Mouse (Mus musculus): Measurements from ENCODE around the gene Wbp11. TPM values are rescaled to one million over a fixed set of nuclear protein-coding genes. Genes with fewer than 3 reads are reported as not detected.

Wbp11 gene
- total RNA-seq, 2 experiments from 2014 or later = 48.1 to 49.0 TPM

DNA sequence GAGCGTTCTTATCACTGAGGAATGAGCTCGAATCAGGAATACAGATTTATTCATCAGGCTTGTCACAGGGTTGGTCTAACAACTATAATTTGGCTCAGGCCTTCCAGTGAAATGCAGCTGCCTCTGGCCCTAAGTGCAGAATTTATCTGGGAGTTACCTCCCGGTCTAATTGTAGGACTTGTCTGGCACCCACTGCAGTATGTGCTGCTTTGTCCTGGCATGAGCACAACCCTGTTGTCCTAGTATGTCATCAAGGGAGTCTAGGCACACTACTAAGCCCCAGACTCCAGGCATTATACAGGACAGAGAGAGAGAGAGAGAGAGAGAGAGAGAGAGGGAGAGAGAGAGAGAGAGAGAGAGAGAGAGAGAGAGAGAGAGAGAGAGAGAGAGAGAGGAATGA is 9.3 kb upstream of the Wbp11 start:
- no peak for DNase-seq

DNA sequence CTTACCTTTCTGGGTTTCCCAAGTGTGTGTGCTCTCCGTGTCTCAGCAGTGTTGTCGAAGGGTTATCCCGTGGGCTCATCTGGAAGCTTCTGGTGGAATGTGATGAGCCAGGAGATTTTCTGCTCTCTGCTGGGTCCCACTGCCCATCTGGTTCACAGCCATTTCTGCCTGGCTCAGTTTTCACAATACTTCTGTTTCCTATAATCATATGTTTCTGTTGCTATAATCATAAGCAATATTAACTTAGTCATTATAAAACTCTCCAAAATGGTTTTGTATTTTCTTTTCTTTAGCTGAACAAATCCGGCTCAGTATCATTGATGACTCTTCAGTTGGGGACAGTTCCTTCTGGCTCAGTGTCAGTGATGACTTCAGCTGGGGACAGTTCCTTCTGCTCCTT is 7.3 kb upstream of the Wbp11 start, which contains the start of gene Smco3:
TSS of gene Smco3 (minus strand) at position 101 of the 400 bp plus-strand sequence.
- no peak for DNase-seq

DNA sequence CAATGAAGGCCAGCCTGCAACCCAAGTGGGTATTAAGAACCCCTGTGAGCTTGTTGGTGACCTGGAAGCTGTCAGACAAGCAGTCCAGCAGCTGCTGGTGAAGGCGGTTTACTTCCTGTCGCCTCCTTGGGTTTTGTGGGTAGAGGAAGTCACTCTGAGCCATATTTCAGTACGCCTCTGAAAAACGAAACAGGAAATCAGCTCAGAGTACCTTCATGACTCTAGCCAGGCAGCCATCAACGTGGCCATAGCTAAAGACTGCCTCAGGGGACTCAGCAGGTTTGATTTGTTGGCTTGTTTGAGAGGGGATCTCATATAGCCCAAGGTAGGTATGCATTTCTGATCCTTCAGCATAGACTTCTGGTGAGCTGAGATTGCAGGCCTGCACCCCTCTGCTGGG is 3.7 kb upstream of the Wbp11 start:
- no peak for DNase-seq

DNA sequence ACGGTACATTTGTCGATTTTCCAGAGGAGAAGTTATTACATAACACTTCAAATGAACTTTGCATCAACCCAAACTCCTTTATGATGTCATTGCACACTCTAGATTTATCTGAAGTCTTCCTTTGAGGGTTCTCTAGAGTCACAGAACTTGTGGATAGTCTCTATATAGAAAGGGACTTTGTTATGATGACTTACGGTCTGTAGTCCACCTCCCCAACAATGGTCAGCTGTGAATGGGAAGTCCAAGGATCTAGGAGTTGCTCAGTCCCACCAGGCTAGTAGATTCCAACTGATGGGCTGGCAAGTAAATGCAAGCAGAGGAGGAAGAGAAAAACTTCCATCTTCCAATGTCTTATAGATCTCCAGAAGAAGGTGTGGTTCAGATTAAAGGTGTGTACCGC is 648 bp upstream of the Wbp11 start:
- DNase-seq = no peak

DNA sequence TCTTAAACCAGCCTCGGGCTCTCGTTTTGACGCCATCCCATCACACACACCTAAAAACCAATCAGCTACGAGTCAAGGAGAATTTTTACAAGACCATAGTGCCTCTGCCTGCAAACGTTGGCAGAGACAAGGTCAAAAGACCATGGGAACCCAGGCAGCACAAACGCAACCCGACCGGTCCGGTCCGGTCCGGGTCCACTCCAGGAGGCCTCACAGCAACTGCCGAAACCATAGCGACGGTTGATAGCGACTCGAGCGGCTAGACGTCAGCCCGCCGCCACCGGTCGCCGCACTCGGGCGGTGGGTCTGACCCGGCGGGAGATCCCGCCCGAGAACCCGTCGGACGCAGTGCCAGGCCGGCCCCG is 535 bp downstream of the Wbp11 start, which contains the start of gene BC049715:
TSS of gene BC049715 (plus strand) at position 111 of the 365 bp plus-strand sequence.
- no peak for DNase-seq

DNA sequence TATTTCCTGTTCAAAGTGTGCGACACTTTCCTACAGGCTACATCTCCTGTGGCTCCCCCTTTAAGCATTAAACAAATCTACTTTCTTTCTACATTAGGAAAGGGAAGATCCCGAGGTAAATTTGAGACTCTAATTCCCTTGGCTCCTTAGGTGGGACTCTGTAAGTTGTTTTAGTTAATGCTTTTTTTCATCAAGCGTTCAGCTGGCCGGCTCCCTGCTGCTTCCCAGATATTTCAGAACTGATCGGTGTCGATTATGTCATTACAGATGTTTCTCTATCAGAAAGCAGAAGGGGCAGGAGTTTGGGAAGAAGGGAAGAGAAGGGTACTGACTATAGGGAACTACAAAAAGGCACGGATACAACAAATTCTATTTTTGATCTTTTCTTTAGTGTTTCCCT is 917 bp downstream of the Wbp11 start:
- DNase-seq = no peak

DNA sequence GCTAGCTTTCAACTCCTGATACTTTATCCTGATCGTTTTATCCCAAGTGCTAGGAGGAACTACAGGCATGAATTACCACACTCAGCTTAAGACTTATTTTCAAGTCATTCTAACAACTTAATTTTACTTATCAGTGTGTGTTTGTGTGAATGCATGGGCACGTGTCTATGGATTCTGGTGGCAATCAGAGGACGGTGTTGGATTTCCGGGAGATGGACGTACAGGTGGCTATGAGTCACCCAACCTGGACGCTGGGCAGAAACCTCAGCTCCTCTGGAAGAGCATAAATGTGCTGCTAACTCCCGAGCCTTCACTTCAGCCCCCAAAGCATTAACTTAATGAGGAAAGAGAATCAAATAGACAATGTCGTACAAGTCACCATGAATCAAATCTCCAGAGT is 3.0 kb downstream of the Wbp11 start:
- no peak for DNase-seq

DNA sequence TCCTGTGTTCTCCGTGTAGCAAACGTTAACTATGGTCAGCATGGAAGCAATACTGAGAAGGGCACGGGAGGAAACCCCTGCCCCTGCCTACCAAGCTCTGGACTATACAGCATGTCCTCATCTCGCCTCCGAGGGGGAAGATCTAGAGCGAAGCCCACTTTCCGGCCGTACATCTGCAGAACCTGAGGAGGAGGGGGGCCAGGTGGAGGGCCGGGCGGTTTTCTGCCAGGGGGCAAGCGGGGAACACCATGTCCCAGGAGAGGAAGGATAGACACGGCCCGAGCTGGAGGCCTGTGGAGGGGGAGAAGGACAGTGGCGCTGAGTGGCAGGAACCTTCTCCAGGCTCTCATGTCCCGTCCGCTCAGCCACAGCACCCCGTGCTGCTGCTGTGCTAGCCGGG is 6.9 kb downstream of the Wbp11 start:
- no peak for DNase-seq

DNA sequence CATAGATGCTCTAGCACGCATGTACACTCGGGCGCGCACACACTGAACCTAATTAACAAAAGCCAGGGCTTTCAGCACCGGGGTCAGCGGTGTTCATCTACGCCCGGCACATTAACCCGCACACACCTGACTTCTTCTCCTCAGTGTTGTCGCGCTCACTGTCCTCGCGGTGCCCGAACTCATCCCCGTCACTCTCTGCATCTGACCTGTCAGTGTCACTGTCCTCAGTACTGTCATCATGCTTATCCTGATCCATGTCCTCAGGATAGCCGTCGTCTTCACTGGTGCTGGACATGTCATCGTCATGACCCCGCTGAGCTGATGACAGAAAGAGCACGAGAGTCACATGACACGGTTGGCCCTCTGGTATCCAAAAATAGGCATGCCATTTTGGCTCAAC is 7.7 kb downstream of the Wbp11 start:
- DNase-seq = no peak

DNA sequence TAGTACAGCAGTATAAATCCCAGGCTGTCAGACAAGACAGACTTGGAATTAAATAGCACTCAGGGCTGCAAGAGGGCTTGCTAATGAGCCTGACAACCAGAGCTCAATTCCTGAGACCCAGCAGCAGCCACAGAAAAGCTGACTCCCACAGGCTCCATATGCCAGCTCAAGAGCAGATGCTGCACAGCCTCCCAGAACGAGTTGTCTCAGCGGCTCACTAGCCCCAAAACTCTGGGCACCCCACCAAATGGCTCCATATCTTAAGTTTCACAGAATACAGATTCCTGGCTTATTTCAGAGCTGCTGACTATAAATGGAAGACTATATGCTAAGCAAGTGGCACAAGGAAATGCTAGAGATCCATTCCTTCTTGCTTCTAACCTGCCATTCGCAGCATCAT is 10.5 kb downstream of the Wbp11 start:
- no peak for DNase-seq

DNA sequence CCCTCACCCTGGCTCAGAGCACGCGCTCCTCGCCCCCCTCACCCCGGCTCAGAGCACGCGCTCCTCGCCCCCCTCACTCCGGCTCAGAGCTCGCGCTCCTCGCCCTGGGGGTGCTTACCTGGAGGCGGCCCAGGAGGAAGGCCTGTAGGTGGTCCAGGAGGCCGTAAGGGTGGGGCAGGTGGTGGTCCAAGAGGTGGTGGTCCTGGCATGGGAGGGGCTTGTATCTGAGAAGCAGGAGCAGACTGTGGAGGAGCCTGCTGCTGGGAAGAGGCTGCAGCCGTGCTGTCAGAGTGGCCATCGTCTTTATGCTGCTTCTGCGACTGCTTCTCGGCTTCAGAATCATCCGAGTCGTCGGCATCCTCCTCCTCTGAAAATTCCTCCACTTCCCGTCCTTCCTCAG is 11.2 kb downstream of the Wbp11 start:
- DNase-seq = no peak

DNA sequence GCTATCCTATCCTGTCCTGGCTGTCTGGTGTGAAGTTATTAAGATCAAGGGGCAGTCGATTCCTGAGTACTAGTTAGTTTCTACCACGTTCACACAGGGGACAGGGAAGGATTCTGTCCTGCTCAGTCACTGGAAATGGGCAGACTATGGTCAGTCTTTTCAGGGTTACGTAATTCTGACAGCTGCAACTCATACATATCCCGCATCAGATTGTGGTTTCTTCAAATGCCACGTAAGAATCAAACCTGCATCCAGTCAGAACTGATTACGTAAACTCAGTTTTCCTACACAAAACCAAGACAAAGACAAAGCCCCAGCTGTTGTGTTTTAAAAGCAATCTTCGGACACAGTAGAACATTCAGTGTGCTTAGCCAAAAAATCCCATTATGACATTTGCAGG is 12.7 kb downstream of the Wbp11 start:
- DNase-seq = no peak

DNA sequence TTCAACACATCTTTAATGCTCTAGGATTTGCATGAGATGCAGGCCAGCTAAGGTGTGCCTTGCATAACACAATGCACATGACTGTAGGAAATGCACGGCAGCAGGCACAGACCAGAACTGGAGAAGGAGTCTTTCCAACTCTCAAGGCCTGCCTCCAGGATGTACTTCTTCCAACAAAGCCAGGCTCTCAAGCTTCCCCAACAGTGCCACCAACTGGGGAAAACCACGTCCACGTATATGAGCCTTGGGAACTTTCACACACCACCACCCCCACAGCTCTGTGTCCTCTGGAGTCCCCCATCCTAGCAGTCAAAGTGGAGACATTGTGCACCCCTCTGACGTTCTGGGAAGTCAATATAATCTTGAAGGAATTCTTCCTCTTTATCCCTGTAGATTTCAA is 14.9 kb downstream of the Wbp11 start:
- DNase-seq = no peak

DNA sequence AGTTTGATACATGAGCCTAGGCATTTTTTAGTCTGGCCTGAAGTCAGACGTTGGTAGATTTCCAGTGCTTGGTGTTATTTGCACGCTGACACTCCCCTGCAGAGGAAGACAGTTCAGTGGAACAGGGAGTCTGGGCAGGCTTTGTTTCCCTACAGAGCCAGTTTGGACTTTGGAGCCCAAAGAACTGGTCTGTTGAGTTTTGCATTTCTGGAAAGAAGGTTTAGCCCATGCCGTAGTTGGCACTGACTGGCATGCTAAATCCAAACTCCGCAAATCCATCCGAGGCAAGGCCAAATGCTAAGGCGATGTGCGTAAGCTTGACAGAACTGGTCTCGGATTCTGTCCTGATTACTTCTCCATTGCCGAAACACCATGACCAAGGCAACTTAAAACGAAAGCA is 16.8 kb downstream of the Wbp11 start:
- no peak for DNase-seq

DNA sequence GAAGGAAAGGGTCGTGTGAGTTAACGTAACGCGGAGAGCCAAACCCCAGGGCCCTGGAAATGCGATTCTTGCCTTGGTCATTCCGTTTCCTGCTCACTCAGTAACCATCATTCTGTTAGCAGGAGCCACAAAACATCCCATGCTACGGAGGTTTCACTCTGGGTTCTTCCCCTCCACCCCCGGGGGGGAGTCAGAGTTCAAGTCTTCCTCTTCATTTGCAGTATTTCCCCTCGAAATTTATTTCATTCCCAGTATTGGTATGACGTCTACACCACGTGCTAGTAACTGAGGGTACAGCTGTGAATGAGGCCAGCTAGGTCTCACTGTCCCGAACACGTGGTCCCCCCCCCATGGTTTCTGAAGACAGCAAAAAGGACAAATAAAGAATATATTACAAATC is 18.4 kb downstream of the Wbp11 start:
- DNase-seq = no peak

DNA sequence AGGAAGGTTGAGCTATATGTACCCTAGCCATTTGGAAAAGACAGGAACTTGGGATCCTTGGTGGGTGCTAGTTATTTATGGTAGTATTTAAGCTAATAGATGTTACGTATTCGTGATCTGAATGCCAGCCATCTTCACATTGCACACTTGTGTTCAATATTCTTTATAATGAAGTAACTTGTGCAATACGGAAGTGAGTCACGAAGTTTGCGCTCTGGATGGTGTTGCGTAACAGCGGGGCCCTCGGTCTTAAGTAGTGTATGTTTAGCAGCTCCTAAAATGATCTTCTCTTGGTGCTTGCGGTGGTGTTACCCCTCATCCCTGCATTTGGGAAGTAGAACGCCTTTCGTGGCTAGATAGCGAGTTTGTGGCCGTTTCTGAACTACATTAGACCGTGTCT is 19.0 kb downstream of the Wbp11 start:
- DNase-seq = peak; percentile 36

DNA sequence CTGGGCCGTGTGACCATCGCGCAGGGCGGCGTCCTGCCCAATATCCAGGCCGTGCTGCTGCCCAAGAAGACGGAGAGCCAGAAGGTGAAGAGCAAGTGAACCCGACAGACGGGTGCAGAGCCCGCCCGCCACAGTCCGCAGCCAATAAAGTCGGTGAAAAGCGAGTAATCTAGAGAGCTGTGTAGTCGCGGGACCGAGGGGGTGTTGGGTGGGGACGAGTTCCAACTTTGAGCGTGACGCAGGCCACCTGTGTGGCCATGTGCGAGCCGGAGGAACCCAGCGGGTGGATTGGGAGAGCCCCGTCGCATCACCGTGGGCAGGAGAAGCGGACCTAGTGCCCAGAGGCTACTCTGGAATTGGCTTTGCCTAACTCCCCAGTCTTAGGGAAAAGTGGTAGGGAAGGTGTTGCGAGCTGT is 19.4 kb downstream of the Wbp11 start:
- DNase-seq = no peak

DNA sequence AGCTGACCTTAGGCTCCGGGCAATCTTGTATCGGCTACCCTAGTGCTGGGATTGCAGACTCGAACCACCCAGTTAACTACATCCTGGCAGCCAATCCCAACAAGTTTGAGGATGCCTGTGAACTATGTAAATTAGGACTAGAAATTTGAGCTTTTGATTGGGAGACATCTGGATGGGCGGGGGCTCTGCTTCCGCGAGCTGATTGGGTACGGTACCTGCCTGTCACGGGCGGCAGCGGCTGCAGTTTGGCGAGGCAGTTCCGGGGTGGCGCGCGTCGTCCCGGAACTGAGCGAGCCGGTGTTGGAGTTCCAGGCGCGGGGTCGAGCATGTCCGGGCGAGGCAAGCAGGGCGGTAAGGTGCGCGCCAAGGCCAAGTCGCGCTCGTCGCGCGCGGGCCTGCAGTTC is 20.0 kb downstream of the Wbp11 start, which contains the start of gene H2afj:
TSS of gene H2afj (plus strand) at position 231 of the 404 bp plus-strand sequence.
- DNase-seq = peak; percentile 98

DNA sequence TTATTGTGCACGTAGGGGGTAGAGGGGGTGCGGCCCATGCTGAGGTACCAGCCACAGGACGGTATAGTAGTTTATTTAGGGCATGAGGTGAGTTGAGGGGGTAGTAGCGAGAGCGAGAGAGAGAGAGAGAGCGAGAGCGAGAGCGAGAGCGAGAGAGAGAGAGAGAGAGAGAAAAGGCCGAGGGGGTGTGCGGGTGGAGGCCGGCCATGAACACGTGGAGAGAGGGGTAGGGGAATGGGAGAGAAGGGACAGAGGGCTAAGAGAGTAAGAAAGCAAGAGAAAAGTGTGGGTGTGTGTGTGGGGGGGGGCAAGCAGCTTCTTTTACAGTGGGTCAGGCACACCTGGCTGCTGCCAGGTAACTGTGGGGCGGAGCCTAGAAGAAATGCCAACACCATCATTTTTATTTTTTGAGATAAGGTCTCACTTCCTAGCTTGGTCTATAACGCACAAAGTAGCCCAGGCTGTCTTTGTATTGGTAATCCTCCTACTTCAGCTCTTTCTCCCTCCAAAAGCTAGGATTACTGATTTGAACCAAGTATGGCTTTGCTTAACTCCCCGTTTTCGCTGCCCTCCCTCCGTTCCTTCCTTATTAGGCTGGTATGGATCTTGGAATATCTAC is 20.5 kb downstream of the Wbp11 start:
- no peak for DNase-seq

DNA sequence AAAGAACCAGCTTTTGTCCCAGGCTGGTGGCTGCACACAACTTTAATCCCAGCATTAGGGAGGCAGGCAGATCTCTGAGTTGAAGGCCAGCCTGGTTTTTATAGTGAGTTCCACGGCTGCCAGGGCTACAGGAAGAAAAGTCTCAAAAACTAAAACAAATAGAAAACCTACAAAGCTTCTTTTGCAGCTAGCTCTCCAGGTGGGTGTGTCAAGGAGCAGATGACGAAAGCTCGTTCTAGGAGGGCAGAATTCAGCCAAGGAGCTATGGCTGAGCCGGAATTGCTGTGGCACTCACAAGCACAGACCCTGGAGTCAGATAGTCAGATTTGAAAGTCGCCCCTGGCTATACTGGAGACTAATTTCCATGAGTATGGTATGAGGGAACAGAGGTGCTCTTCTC is 21.2 kb downstream of the Wbp11 start:
- DNase-seq = no peak

DNA sequence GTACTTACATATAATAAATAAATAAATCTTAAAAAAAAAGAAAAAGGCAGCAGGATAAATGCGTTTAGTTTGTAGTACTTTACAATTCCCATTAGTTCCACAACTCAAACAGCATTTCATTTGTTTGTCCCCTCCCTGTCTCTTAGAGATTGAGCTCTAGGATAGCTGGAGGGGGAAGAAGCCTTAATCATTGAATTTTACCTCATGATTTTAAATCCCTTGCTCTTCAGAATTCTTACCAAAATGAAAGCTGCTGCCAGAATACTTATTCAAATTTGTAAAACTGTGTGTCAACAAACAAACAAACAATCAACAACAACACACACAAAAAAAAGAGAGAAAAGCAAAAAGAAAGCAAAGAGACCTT is 22.6 kb downstream of the Wbp11 start:
- no peak for DNase-seq

DNA sequence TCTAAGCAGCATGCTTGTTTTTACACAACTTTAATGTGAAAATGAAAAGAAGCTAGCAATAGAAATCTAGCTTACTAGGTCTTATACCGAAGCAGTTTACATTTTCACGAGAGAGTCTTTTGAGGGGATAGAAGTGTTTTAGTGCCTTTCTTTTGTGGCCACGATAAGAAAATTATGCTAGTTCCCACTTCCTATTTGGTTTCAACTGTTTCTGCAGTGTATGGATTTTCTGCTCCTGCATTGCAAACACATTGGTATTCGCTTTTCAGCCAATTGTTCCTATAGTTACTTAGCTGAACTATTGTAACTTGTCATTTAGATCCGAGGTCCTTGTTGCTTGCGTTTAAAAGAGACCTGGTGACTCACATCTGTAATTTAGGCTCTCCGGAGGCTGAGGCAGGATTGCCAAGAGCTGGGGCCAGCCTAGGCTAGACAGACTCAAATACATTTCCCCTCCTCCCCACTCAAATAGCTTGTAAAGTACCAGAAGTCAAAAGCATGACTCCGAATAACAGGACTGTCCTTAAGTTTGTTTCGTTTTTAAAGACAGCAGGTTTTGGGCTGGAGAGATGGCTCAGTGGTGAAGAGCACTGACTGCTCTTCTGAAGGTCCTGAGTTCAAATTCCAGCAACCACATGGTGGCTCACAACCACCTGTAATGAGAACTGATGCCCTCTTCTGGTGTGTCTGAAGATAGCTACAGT is 23.2 kb downstream of the Wbp11 start:
- no peak for DNase-seq

DNA sequence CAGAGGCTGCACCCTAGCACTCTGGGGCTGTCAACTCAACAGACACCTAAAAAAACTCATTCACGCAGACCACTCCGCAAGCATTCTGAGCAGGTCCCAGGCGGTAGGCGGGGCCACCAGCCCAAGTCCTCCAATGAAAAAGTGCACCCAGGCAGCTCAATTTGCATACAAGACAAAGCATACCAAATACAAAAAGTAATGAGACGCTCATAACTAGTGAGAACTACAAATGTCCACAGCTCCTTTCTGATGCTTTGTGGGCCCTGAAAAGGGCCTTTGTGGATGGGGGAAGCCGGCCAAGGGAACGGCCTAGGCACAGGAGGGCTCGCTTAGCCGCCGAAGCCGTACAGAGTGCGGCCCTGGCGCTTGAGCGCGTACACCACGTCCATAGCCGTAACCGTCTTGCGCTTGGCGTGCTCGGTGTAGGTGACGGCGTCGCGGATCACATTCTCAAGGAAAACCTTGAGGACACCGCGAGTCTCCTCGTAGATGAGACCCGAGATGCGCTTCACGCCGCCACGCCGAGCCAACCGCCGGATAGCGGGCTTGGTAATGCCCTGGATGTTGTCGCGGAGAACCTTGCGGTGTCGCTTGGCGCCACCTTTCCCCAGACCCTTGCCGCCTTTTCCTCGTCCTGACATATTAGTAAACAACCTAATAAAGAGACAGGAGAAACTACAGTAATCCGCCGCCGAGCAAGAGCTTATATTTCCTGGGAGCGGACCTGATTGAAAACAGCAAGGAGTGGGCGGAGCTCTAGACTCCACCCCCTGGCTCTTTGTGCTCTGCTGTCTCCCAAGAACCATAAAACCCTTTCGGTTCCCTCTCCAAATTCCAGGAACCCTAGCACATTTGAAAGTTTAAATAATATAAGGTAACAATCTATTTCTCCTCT is 24.0 kb downstream of the Wbp11 start, which contains the start of gene Hist4h4:
TSS of gene Hist4h4 (minus strand) at position 677 of the 895 bp plus-strand sequence.
- DNase-seq = peak; percentile 93
